Comparison of ENCODE assay signal across 29 mouse cellular contexts in genomic region chr9:75258792-75259191, GRCm38 (mm10). TPM values are rescaled to one million over a fixed set of nuclear protein-coding genes. Genes with fewer than 3 reads are reported as not detected.
DNase-seq lines count a peak whose midpoint lies in the region; ATAC-seq and TF ChIP-seq lines count a peak whose summit lies in the region.
"Had no signal": no experiment of that assay in that cellular context is flagged by ENCODE, and none has a peak within 500 bp of the region (broad histone marks: within the 10 kb centered on the region; RNA-seq: fewer than 3 reads in every experiment).

No protein-coding gene starts in this region.

- H3K4me1 ChIP-seq in midbrain, embryonic 10.5 days: peaks cover 62% of the 10 kb centered on the region
- peaks cover 39% of the 10 kb centered on the region for H3K4me1 ChIP-seq in midbrain, embryonic 15.5 days
- peaks cover 4% of the 10 kb centered on the region; the same call in 1 of the 2 replicates for H3K4me1 ChIP-seq in intestine, embryonic 15.5 days (replicated peaks)
- H3K4me1 ChIP-seq in small intestine, adult 2 months (ENCODE audit: control insufficient read depth, insufficient read depth, insufficient read length, low read length): peaks cover 14% of the 10 kb centered on the region
- H3K4me1 ChIP-seq in stomach, postnatal 0 days (replicated peaks; ENCODE audit: control insufficient read depth, insufficient read depth): no peaks in the 10 kb centered on the region; the same call in 1 of the 2 replicates
- H3K4me1 ChIP-seq in kidney, embryonic 14.5 days (ENCODE audit: control insufficient read depth, insufficient read depth, low read length): peaks cover 28% of the 10 kb centered on the region

- H3K9ac ChIP-seq in midbrain, embryonic 15.5 days: no peak overlapping the region
- H3K9ac ChIP-seq in intestine, embryonic 15.5 days: no peak overlapping the region
- H3K9ac ChIP-seq in stomach, postnatal 0 days (ENCODE audit: low read length): no peak overlapping the region
- H3K9ac ChIP-seq in kidney, embryonic 14.5 days (ENCODE audit: low read depth, low read length): no peak overlapping the region
- H3K9ac ChIP-seq: embryonic facial prominence, embryonic 12.5 days; embryonic facial prominence, embryonic 15.5 days; forebrain, postnatal 0 days; heart, embryonic 13.5 days; hindbrain, embryonic 14.5 days had no signal

- no peak overlapping the region for H3K4me2 ChIP-seq in midbrain, embryonic 15.5 days
- H3K4me2 ChIP-seq in intestine, embryonic 15.5 days (replicated peaks): no peak overlapping the region
- H3K4me2 ChIP-seq in stomach, postnatal 0 days (replicated peaks; ENCODE audit: low read depth): no peak overlapping the region
- no peak overlapping the region for H3K4me2 ChIP-seq in kidney, embryonic 14.5 days (replicated peaks; ENCODE audit: low read depth, low read length)
- H3K4me2 ChIP-seq: embryonic facial prominence, embryonic 12.5 days; embryonic facial prominence, embryonic 15.5 days; heart, embryonic 13.5 days; hindbrain, embryonic 14.5 days had no signal

- ATAC-seq in midbrain, embryonic 15.5 days (replicated peaks): no peak
- peak; percentile 48; the same call in 1 of the 2 replicates for ATAC-seq in intestine, embryonic 15.5 days
- ATAC-seq in stomach, postnatal 0 days (ENCODE audit: low FRiP score, low TSS enrichment): peak; percentile 46
- ATAC-seq in kidney, embryonic 14.5 days (ENCODE audit: low FRiP score, low TSS enrichment): no peak
- ATAC-seq: forebrain, embryonic 14.5 days; forebrain, postnatal 0 days; hindbrain, postnatal 0 days had no signal

- H3K27me3 ChIP-seq in midbrain, embryonic 10.5 days (ENCODE audit: low read depth, poor library complexity, severe bottlenecking): no peaks in the 10 kb centered on the region
- H3K27me3 ChIP-seq in midbrain, embryonic 15.5 days (replicated peaks): no peaks in the 10 kb centered on the region
- H3K27me3 ChIP-seq in intestine, embryonic 15.5 days (replicated peaks): no peaks in the 10 kb centered on the region
- no peaks in the 10 kb centered on the region for H3K27me3 ChIP-seq in small intestine, adult 2 months (ENCODE audit: control insufficient read depth, insufficient read depth, low read length)
- no peaks in the 10 kb centered on the region for H3K27me3 ChIP-seq in stomach, postnatal 0 days (ENCODE audit: control insufficient read depth, insufficient read depth, low read length)
- no peaks in the 10 kb centered on the region for H3K27me3 ChIP-seq in kidney, embryonic 14.5 days (ENCODE audit: control insufficient read depth, insufficient read depth, low read length)
- H3K27me3 ChIP-seq: CH12.LX; embryonic facial prominence, embryonic 12.5 days; embryonic facial prominence, embryonic 15.5 days; heart, embryonic 13.5 days had no signal

- WGBS in midbrain, embryonic 10.5 days: 63% methylated on average over 4 of the region's 4 CpGs
- WGBS in midbrain, embryonic 15.5 days: 73% methylated on average over 4 of the region's 4 CpGs
- WGBS in intestine, embryonic 15.5 days: 37% methylated on average over 4 of the region's 4 CpGs
- WGBS in small intestine, adult 2 months: 25% methylated on average over 4 of the region's 4 CpGs
- 44% methylated on average over 4 of the region's 4 CpGs for WGBS in stomach, postnatal 0 days
- WGBS in kidney, embryonic 14.5 days: 63% methylated on average over 4 of the region's 4 CpGs

- no peak overlapping the region for H3K4me3 ChIP-seq in midbrain, embryonic 10.5 days
- H3K4me3 ChIP-seq in midbrain, embryonic 15.5 days: no peak overlapping the region
- H3K4me3 ChIP-seq in intestine, embryonic 15.5 days (replicated peaks): no peak overlapping the region
- H3K4me3 ChIP-seq in small intestine, adult 2 months (ENCODE audit: low read depth, low read length): no peak overlapping the region
- no peak overlapping the region for H3K4me3 ChIP-seq in stomach, postnatal 0 days (ENCODE audit: low read depth, low read length)
- no peak overlapping the region for H3K4me3 ChIP-seq in kidney, embryonic 14.5 days (ENCODE audit: low read length)
- H3K4me3 ChIP-seq: embryonic facial prominence, embryonic 12.5 days; embryonic facial prominence, embryonic 15.5 days; heart, adult 2 months; heart, embryonic 10.5 days; heart, embryonic 13.5 days had no signal

- TF ChIP-seq CTCF in small intestine, adult 2 months (IDR thresholded peaks at IDR 0.05; ENCODE audit: extremely low read depth, insufficient read length, insufficient replicate concordance, low read depth, low read length): no peak
- TF ChIP-seq CTCF in stomach, postnatal 0 days (IDR thresholded peaks at IDR 0.05; ENCODE audit: low read depth): no peak

- no peaks in the 10 kb centered on the region for H3K36me3 ChIP-seq in midbrain, embryonic 10.5 days
- no peaks in the 10 kb centered on the region for H3K36me3 ChIP-seq in midbrain, embryonic 15.5 days (replicated peaks)
- no peaks in the 10 kb centered on the region for H3K36me3 ChIP-seq in intestine, embryonic 15.5 days
- peaks cover 2% of the 10 kb centered on the region; the same call in 1 of the 2 replicates for H3K36me3 ChIP-seq in small intestine, adult 2 months (ENCODE audit: control insufficient read depth, insufficient read depth, low read length)
- H3K36me3 ChIP-seq in stomach, postnatal 0 days (ENCODE audit: control insufficient read depth, insufficient read depth, low read length): no peaks in the 10 kb centered on the region
- no peaks in the 10 kb centered on the region for H3K36me3 ChIP-seq in kidney, embryonic 14.5 days (ENCODE audit: control insufficient read depth, insufficient read depth, low read length)
- H3K36me3 ChIP-seq: embryonic facial prominence, embryonic 12.5 days; embryonic facial prominence, embryonic 15.5 days; G1E; heart, embryonic 10.5 days; heart, embryonic 13.5 days had no signal

- no peak for TF ChIP-seq POLR2A in small intestine, adult 2 months (IDR thresholded peaks at IDR 0.05; ENCODE audit: low read depth, low read length)

- H3K9me3 ChIP-seq in midbrain, embryonic 10.5 days (replicated peaks): 0 out of 2 replicates have a peak, but pooled peaks cover 3% of the 10 kb centered on the region
- no peaks in the 10 kb centered on the region for H3K9me3 ChIP-seq in midbrain, embryonic 15.5 days
- no peaks in the 10 kb centered on the region for H3K9me3 ChIP-seq in intestine, embryonic 15.5 days
- H3K9me3 ChIP-seq in stomach, postnatal 0 days (ENCODE audit: control insufficient read depth, low read length): no peaks in the 10 kb centered on the region
- H3K9me3 ChIP-seq in kidney, embryonic 14.5 days (ENCODE audit: control insufficient read depth, low read length): no peaks in the 10 kb centered on the region
- H3K9me3 ChIP-seq: embryonic facial prominence, embryonic 12.5 days; embryonic facial prominence, embryonic 15.5 days; heart, embryonic 10.5 days had no signal

- H3K27ac ChIP-seq in midbrain, embryonic 10.5 days (replicated peaks): peak overlapping the region; percentile 65
- H3K27ac ChIP-seq in midbrain, embryonic 15.5 days: no peak overlapping the region
- no peak overlapping the region for H3K27ac ChIP-seq in intestine, embryonic 15.5 days
- H3K27ac ChIP-seq in small intestine, adult 2 months (ENCODE audit: insufficient read depth, low read depth, low read length): peak overlapping the region; percentile 13; the same call in 1 of the 2 replicates
- peak overlapping the region; percentile 35; the same call in 1 of the 2 replicates for H3K27ac ChIP-seq in stomach, postnatal 0 days (replicated peaks)
- no peak overlapping the region; the same call in 1 of the 2 replicates for H3K27ac ChIP-seq in kidney, embryonic 14.5 days (ENCODE audit: low read depth, low read length)
- H3K27ac ChIP-seq: embryonic facial prominence, embryonic 12.5 days; embryonic facial prominence, embryonic 15.5 days; heart, adult 2 months; heart, embryonic 10.5 days; heart, embryonic 13.5 days; hindbrain, embryonic 14.5 days; hindbrain, postnatal 0 days had no signal

- no peak for TF ChIP-seq EP300 in stomach, postnatal 0 days (optimal IDR thresholded peaks at IDR 0.05)

- no peak for DNase-seq in midbrain, embryonic 10.5 days (ENCODE audit: low spot score)
- DNase-seq in stomach, postnatal 0 days (ENCODE audit: low spot score): peak; percentile 55
- DNase-seq in cerebellum, adult 11 months: no peak
- DNase-seq: adrenal gland, adult 2 months; adrenal gland, postnatal 14 days; B cell, adult 2 months; cerebellum, adult 11-12 months; cerebellum, adult 8-10 months; cerebellum, postnatal 10 days; cerebellum, postnatal 36 days; forebrain, postnatal 0 days; gastrocnemius, postnatal 10 days; gastrocnemius, postnatal 36 days; heart, adult 2 months; heart, postnatal 14 days; heart, postnatal 4 days had no signal

RNA-seq across cellular contexts. Expression of gene Myo5c, which starts 27.0 kb away (rescaled TPM):
- 0.52 and 0.77 TPM in 2 replicates for polyA plus RNA-seq in midbrain, embryonic 10.5 days (2016; fragmentation: Nextera tagmentation; extraction: Ambion mirVana)
- 0.32 and 0.56 TPM in 2 replicates for polyA plus RNA-seq in midbrain, embryonic 15.5 days (2015; fragmentation: Nextera tagmentation; extraction: Ambion mirVana)
- polyA plus RNA-seq in intestine, embryonic 15.5 days (2015; fragmentation: Nextera tagmentation; extraction: Ambion mirVana): 5.5 and 7.3 TPM in 2 replicates
- polyA plus RNA-seq in small intestine, adult 2 months (2012; rRNA removed): 10.9 and 12.1 TPM in 2 replicates
- 11.4 and 13.2 TPM in 2 replicates for polyA plus RNA-seq in stomach, postnatal 0 days (2015; fragmentation: Nextera tagmentation; extraction: Ambion mirVana)
- 3.9 and 4.4 TPM in 2 replicates for polyA plus RNA-seq in kidney, embryonic 14.5 days (2014; fragmentation: Nextera tagmentation; extraction: Ambion mirVana)
- polyA plus RNA-seq: G1E had no signal

RNA-seq across cellular contexts. Expression of gene Gnb5, which starts 47.3 kb away (rescaled TPM):
- polyA plus RNA-seq in midbrain, embryonic 10.5 days (2016; fragmentation: Nextera tagmentation; extraction: Ambion mirVana): 29.3 and 30.9 TPM in 2 replicates
- polyA plus RNA-seq in midbrain, embryonic 15.5 days (2015; fragmentation: Nextera tagmentation; extraction: Ambion mirVana): 65.1 and 69.5 TPM in 2 replicates
- polyA plus RNA-seq in intestine, embryonic 15.5 days (2015; fragmentation: Nextera tagmentation; extraction: Ambion mirVana): 18.5 and 20.3 TPM in 2 replicates
- 3.9 and 7.3 TPM in 2 replicates for polyA plus RNA-seq in small intestine, adult 2 months (2012; rRNA removed)
- 16.1 and 17.5 TPM in 2 replicates for polyA plus RNA-seq in stomach, postnatal 0 days (2015; fragmentation: Nextera tagmentation; extraction: Ambion mirVana)
- polyA plus RNA-seq in kidney, embryonic 14.5 days (2014; fragmentation: Nextera tagmentation; extraction: Ambion mirVana): 22.1 and 27.9 TPM in 2 replicates
- polyA plus RNA-seq: G1E had no signal

Comparison
In these comparisons a context has a peak if more than half of its experiments do, and no peak if none do; other contexts are left out.
1. H3K27ac ChIP-seq: peak in midbrain, embryonic 10.5 days (single experiment), small intestine, adult 2 months (single experiment) and stomach, postnatal 0 days (single experiment); none in midbrain, embryonic 15.5 days (single experiment), intestine, embryonic 15.5 days (single experiment) and kidney, embryonic 14.5 days (single experiment).
2. ATAC-seq: peak in intestine, embryonic 15.5 days (single experiment) and stomach, postnatal 0 days (single experiment); none in midbrain, embryonic 15.5 days (single experiment) and kidney, embryonic 14.5 days (single experiment).